Mouse (Mus musculus): ENCODE measurements around the gene Rft1.

DNA sequence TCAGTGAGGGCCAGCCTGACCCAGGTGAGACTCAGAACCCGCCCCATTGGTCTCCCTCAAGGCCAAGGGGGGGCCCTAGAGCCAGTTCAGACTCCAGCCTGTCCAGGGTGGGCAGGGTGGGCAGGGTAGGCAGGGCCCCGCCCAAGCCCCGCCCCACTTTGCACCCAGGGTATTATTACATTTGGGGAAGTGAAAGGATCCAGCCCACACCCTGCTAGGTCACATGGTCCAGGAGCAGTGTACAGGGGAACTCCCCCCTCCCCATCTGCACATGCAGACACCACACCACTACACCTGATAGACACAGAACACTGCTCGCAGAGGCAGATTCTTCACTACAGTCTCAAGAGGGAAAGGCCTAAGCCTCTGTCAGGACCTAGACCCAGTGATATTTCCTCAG, 46.5 kb upstream of the Rft1 start:
- TF ChIP-seq POLR2A (IDR thresholded peaks at IDR 0.05; ENCODE audit: borderline replicate concordance, low read depth, low read length): no peak
- TF ChIP-seq CTCF (IDR thresholded peaks at IDR 0.05; ENCODE audit: low read depth, low read length): no peak
